Mouse (Mus musculus): ENCODE results near the gene Vgll4. TPM values are rescaled to one million over a fixed set of nuclear protein-coding genes. Genes with fewer than 3 reads are reported as not detected.
"Not testable (repeated sequence)": the region's sequence is repeated elsewhere in the genome, so short reads cannot be mapped to it uniquely, and the experiment has no call there.

Gene Vgll4
- polyA plus RNA-seq, 1 experiment = 36.1 TPM

DNA sequence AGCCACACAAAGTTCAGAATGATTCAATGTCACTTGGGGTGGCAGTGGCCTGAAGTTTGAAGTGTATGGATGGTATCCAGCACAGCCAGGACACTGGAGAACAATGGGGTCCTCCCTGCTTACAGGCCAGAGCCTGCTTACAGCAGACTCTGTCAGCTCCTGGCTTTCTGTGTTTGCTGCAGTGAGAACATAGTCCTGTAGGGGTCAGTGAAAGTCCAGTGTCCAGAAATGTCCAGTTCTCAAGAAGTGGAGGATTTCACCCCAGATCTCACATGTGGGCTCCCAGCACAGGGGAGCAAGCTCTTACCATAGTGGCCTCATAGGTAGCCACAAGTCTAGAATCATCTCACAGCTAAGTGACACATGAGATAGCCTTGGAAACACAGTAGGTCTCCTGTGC, 40.4 kb downstream of the Vgll4 start:
- Histone ChIP-seq H3K4me1 (ENCODE audit: control insufficient read depth, insufficient read depth, insufficient read length) (peaks cover 4% of the 10 kb centered on the region; the same call in 1 of the 2 replicates), H3K36me3 (ENCODE audit: control insufficient read depth, insufficient read depth, low read length) (no peaks in the 10 kb centered on the region), H3K27me3 (ENCODE audit: control insufficient read depth, insufficient read depth, low read length) (no peaks in the 10 kb centered on the region), H3K4me3 (ENCODE audit: extremely low read depth, insufficient read depth, insufficient read length) (no peak overlapping the region), H3K27ac (ENCODE audit: insufficient read depth, low read length) (no peak overlapping the region)
- TF ChIP-seq CTCF (IDR thresholded peaks at IDR 0.05; ENCODE audit: extremely low read depth, insufficient read depth, insufficient read length, insufficient replicate concordance) (peak; percentile 29; the same call in 1 of the 2 replicates), POLR2A (IDR thresholded peaks at IDR 0.05; ENCODE audit: low read depth, low read length) (no peak)
- no peak for DNase-seq (ENCODE audit: low read depth in 1 of 2, low spot score in 2 of 2)

DNA sequence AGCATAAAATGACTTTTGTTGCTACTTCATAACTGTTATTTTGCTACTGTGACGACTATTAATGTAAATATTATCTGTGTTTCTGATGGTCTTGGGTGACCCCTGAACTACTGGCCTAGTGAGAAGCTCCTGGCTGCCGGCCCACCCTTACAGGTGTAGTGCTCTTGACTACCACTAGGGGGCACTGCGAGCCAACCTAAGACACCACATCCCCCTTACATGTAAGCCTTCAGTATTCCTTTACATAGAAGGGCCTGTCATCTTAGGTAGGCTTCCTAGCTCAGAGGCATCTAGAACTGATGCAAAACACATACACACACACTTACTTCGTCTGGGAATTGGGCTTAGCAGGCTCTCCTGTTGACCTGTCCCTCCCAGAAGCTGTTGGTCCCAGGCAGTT, 41.3 kb downstream of the Vgll4 start:
- peak in 1 of 2 experiments; percentile 63 for DNase-seq (ENCODE audit: low read depth in 1 of 2, low spot score in 2 of 2)
- Histone ChIP-seq H3K36me3 (ENCODE audit: control insufficient read depth, insufficient read depth, low read length) (no peaks in the 10 kb centered on the region), H3K4me3 (ENCODE audit: extremely low read depth, insufficient read depth, insufficient read length) (no peak overlapping the region), H3K4me1 (ENCODE audit: control insufficient read depth, insufficient read depth, insufficient read length) (peaks cover 4% of the 10 kb centered on the region; the same call in 1 of the 2 replicates), H3K27me3 (ENCODE audit: control insufficient read depth, insufficient read depth, low read length) (no peaks in the 10 kb centered on the region), H3K27ac (ENCODE audit: insufficient read depth, low read length) (no peak overlapping the region)
- TF ChIP-seq CTCF (IDR thresholded peaks at IDR 0.05; ENCODE audit: extremely low read depth, insufficient read depth, insufficient read length, insufficient replicate concordance) (peak; percentile 86; the same call in 1 of the 2 replicates), POLR2A (IDR thresholded peaks at IDR 0.05; ENCODE audit: low read depth, low read length) (no peak)
- WGBS = 11% methylated on average over 4 of the region's 4 CpGs

DNA sequence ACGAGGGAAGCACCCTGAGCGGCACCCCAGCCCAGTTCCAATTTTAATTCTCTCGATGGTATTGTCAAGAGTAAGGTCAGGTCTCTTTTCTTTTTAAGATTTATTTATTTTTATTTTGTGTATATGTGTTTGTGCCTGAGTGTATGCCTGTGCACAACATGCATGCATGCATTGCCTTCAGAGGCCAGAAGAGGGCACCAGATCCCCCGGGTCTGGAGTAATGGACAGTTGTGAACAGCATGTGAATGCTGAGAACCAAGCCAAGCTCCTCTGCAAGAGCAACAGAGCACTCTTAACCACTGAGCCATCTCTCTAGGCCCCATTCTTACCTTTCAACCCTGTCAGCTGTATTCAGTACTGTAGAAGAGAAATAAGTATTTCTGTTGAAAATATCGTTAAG, 42.4 kb downstream of the Vgll4 start:
- 85% methylated on average over 5 of the region's 5 CpGs for whole genome bisulfite sequencing
- no peak overlapping the region for H3K27ac ChIP-seq (ENCODE audit: insufficient read depth, low read length)
- no peaks in the 10 kb centered on the region for H3K27me3 ChIP-seq (ENCODE audit: control insufficient read depth, insufficient read depth, low read length)
- DNase-seq (ENCODE audit: low read depth in 1 of 2, low spot score in 2 of 2) = no peak
- H3K36me3 ChIP-seq (ENCODE audit: control insufficient read depth, insufficient read depth, low read length) = no peaks in the 10 kb centered on the region
- TF ChIP-seq POLR2A (IDR thresholded peaks at IDR 0.05; ENCODE audit: low read depth, low read length) (no peak), CTCF (IDR thresholded peaks at IDR 0.05; ENCODE audit: extremely low read depth, insufficient read depth, insufficient read length, insufficient replicate concordance) (no peak)
- H3K4me3 ChIP-seq (ENCODE audit: extremely low read depth, insufficient read depth, insufficient read length) = no peak overlapping the region
- peaks cover 4% of the 10 kb centered on the region; the same call in 1 of the 2 replicates for H3K4me1 ChIP-seq (ENCODE audit: control insufficient read depth, insufficient read depth, insufficient read length)

DNA sequence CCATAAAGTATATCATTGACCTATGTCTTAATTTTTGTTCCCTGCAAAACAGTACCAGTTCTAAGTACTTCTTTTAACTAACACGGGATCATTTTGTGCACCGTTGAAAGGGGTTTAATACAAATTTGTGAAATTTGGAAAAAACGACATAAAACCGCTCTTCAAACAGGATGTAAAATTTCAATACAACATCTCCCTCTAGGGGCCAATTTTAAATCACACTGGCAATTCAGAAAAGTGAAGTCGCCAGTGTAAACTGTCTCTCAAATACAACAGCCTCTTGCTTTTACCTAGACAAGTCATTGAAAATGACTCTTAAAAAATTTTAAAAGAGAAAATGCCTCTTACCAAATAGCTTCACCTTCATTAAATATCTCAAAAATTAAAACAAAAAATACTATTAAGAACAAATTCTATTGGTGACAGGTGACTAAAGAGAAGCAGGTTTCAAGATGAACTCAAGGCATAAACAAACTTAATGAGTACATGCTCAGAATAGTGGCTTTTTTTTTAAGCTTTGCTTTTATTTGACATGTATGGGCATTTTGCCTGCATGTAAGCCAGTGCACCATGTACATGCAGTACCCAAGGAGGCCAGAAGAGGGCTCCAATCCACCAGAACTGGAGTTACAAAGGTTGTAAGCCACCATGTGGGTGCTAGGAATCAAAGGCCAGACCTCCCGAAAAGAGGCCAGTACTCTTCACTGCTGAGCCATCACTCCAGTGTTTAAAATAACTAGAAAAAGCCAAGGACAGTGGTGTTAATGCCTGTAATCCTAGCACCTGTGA, 43.2 kb downstream of the Vgll4 start:
- peak; percentile 59 to 68 for DNase-seq (ENCODE audit: low read depth in 1 of 2, low spot score in 2 of 2)
- H3K4me3 ChIP-seq (ENCODE audit: extremely low read depth, insufficient read depth, insufficient read length) = no peak overlapping the region
- no peaks in the 10 kb centered on the region for H3K36me3 ChIP-seq (ENCODE audit: control insufficient read depth, insufficient read depth, low read length)
- no peak overlapping the region for H3K27ac ChIP-seq (ENCODE audit: insufficient read depth, low read length)
- peaks cover 4% of the 10 kb centered on the region; the same call in 1 of the 2 replicates for H3K4me1 ChIP-seq (ENCODE audit: control insufficient read depth, insufficient read depth, insufficient read length)
- TF ChIP-seq POLR2A (IDR thresholded peaks at IDR 0.05; ENCODE audit: low read depth, low read length) = no peak
- TF ChIP-seq CTCF (IDR thresholded peaks at IDR 0.05; ENCODE audit: extremely low read depth, insufficient read depth, insufficient read length, insufficient replicate concordance) = peak; percentile 48; the same call in 1 of the 2 replicates
- whole genome bisulfite sequencing = 15% methylated on average over 6 of the region's 6 CpGs
- no peaks in the 10 kb centered on the region for H3K27me3 ChIP-seq (ENCODE audit: control insufficient read depth, insufficient read depth, low read length)

DNA sequence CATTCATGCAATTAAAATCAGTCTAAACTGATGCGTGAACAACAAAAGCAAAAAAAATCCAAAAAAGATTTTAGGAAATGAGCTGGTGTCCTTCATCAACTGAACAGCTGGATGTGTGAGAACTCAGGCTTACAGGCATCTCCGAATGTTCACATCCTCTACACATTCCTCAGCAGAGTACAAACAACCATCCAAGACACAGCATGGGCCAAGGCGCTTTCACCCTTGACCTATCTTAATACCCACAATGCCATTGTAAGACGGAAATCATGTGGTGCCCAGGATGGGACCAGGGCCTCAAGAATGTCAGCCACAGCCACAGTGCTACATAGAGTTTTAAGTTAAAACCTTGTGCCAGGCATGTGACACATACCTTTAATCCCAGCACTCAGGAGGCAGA, 44.6 kb downstream of the Vgll4 start:
- 90% methylated on average over 4 of the region's 4 CpGs for WGBS
- Histone ChIP-seq H3K4me3 (ENCODE audit: extremely low read depth, insufficient read depth, insufficient read length) (no peak overlapping the region), H3K36me3 (ENCODE audit: control insufficient read depth, insufficient read depth, low read length) (no peaks in the 10 kb centered on the region), H3K27ac (ENCODE audit: insufficient read depth, low read length) (no peak overlapping the region), H3K27me3 (ENCODE audit: control insufficient read depth, insufficient read depth, low read length) (no peaks in the 10 kb centered on the region), H3K4me1 (ENCODE audit: control insufficient read depth, insufficient read depth, insufficient read length) (peaks cover 4% of the 10 kb centered on the region; the same call in 1 of the 2 replicates)
- TF ChIP-seq CTCF (IDR thresholded peaks at IDR 0.05; ENCODE audit: extremely low read depth, insufficient read depth, insufficient read length, insufficient replicate concordance) (no peak), POLR2A (IDR thresholded peaks at IDR 0.05; ENCODE audit: low read depth, low read length) (no peak)
- DNase-seq (ENCODE audit: low read depth in 1 of 2, low spot score in 2 of 2) = no peak

DNA sequence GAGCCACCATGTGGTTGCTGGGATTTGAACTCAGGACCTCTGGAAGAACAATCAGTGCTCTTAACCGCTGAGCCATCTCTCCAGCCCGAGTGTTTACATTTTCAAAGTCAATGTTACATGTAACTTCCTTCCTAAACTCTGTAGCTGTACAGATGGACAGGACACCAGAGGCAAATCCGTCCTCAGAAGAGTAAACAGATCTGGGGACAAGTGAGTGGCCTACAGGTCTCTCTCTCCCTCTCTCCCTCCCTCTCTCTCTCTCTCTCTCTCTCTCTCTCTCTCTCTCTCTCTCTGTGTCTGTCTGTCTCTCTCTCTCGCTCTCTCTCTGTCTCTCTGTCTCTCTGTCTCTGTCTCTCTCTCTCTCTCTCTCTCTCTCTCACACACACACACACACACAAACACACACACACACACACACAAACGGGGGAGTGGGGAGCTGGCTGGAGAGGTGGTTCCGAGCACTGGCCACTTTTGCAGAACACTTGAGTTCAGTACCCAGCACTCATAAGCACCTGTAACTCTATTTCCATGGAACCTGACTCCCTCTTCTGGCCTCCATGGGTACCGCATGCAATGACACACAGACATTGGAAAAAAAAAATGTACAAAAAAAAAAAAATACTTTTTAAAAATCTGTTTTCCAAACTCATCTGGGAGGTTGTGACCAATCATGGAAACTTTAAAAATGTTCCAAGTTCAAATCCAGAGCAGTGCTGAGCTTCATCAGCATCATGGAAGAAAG, 47.3 kb downstream of the Vgll4 start:
- not testable (repeated sequence) for H3K27me3 ChIP-seq (ENCODE audit: control insufficient read depth, insufficient read depth, low read length); H3K36me3 ChIP-seq (ENCODE audit: control insufficient read depth, insufficient read depth, low read length); H3K27ac ChIP-seq (ENCODE audit: insufficient read depth, low read length); H3K4me3 ChIP-seq (ENCODE audit: extremely low read depth, insufficient read depth, insufficient read length)
- peaks cover 19% of the 10 kb centered on the region; the same call in 1 of the 2 replicates for H3K4me1 ChIP-seq (ENCODE audit: control insufficient read depth, insufficient read depth, insufficient read length)
- peak in 1 of 2 experiments; percentile 33 for DNase-seq (ENCODE audit: low read depth in 1 of 2, low spot score in 2 of 2)
- 75% methylated on average over 7 of the region's 7 CpGs for WGBS
- peak; percentile 40; the same call in 1 of the 2 replicates for TF ChIP-seq CTCF (IDR thresholded peaks at IDR 0.05; ENCODE audit: extremely low read depth, insufficient read depth, insufficient read length, insufficient replicate concordance)
